8 mouse cellular contexts compared by ENCODE assay signal in genomic region chr5:142502414-142502813, GRCm38 (mm10). TPM values are rescaled to one million over a fixed set of nuclear protein-coding genes. Genes with fewer than 3 reads are reported as not detected.
DNase-seq lines count a peak whose midpoint lies in the region; ATAC-seq lines count a peak whose summit lies in the region.

No protein-coding gene starts in this region.

- WGBS in hindbrain, embryonic 15.5 days: 4% methylated on average over 3 of the region's 3 CpGs

- H3K4me1 ChIP-seq in hindbrain, embryonic 15.5 days (replicated peaks): 0 out of 2 replicates have a peak, but pooled peaks cover 4% of the 10 kb centered on the region

- ATAC-seq in hindbrain, embryonic 15.5 days (ENCODE audit: low FRiP score, low read depth): peak; percentile 84

- H3K4me2 ChIP-seq in hindbrain, embryonic 15.5 days: no peak overlapping the region

- no peaks in the 10 kb centered on the region for H3K9me3 ChIP-seq in hindbrain, embryonic 15.5 days

- H3K4me3 ChIP-seq in hindbrain, embryonic 15.5 days: no peak overlapping the region

- peak; percentile 94 for DNase-seq in ZHBTc4 (ENCODE audit: low read depth, low spot score)
- peak; percentile 62 to 86 for DNase-seq in cerebellum, postnatal 4 days (ENCODE audit: low spot score in 2 of 2)
- DNase-seq in gastrocnemius, adult 18-20 months (ENCODE audit: low spot score): peak; percentile 80
- peak; percentile 76 to 78 for DNase-seq in layer of hippocampus, postnatal 36 days
- peak; percentile 79 for DNase-seq in lung, postnatal 14 days
- peak; percentile 93 for DNase-seq in retina, postnatal 1 day
- DNase-seq in thymus, postnatal 4 days: peak; percentile 74

- H3K27ac ChIP-seq in hindbrain, embryonic 15.5 days (replicated peaks): no peak overlapping the region

- no peaks in the 10 kb centered on the region for H3K36me3 ChIP-seq in hindbrain, embryonic 15.5 days

- H3K27me3 ChIP-seq in hindbrain, embryonic 15.5 days: no peaks in the 10 kb centered on the region

- H3K9ac ChIP-seq in hindbrain, embryonic 15.5 days: no peak overlapping the region

RNA-seq across cellular contexts. Expression of gene Papolb, which starts 27.5 kb away (rescaled TPM):
- total RNA-seq in gastrocnemius, adult 18-20 months (2021): under 1 TPM in 1 of 2 experiments, not detected in 1; 0.19 TPM
- 0.25 and 0.28 TPM in 2 replicates for polyA plus RNA-seq in hindbrain, embryonic 15.5 days (2015; fragmentation: Nextera tagmentation; extraction: Ambion mirVana)
- total RNA-seq in layer of hippocampus, postnatal 36 days (2021): under 1 TPM; 0.72 to 0.76 TPM

RNA-seq across cellular contexts. Expression of gene Ap5z1, which starts 38.7 kb away (rescaled TPM):
- 1 to 10 TPM; 3.0 to 3.8 TPM for total RNA-seq in gastrocnemius, adult 18-20 months (2021)
- polyA plus RNA-seq in hindbrain, embryonic 15.5 days (2015; fragmentation: Nextera tagmentation; extraction: Ambion mirVana): 13.5 and 14.3 TPM in 2 replicates
- total RNA-seq in layer of hippocampus, postnatal 36 days (2021): 10 to 100 TPM; 19.7 to 31.9 TPM

RNA-seq across cellular contexts. Expression of gene Radil, which starts 48.5 kb away (rescaled TPM):
- total RNA-seq in gastrocnemius, adult 18-20 months (2021): 1 to 10 TPM; 1.5 TPM
- 21.8 and 23.2 TPM in 2 replicates for polyA plus RNA-seq in hindbrain, embryonic 15.5 days (2015; fragmentation: Nextera tagmentation; extraction: Ambion mirVana)
- 10 to 100 TPM; 13.5 to 14.7 TPM for total RNA-seq in layer of hippocampus, postnatal 36 days (2021)

Comparison
In these comparisons a context has a peak if more than half of its experiments do, and no peak if none do; other contexts are left out.
1. RNA of gene Ap5z1, which starts 38.7 kb away (total RNA-seq): 19.7 to 31.9 TPM in layer of hippocampus, postnatal 36 days; 3.0 to 3.8 TPM in gastrocnemius, adult 18-20 months; every median in the first group is over 4 times any median in the second.
2. RNA of gene Radil, which starts 48.5 kb away (total RNA-seq): 13.5 to 14.7 TPM in layer of hippocampus, postnatal 36 days; 1.5 TPM in gastrocnemius, adult 18-20 months; every median in the first group is over 4 times any median in the second.
3. Peak in every context shown above with its lines, with median percentiles within 50 percentile points of each other: DNase-seq.